Mouse (Mus musculus) midbrain, embryonic 16.5 days (tissue): ENCODE measurements around the gene Pdia5. TPM values are rescaled to one million over a fixed set of nuclear protein-coding genes. Genes with fewer than 3 reads are reported as not detected.
A peak's percentile ranks its signal among the peaks of the same experiment; 100 is the strongest.

ENCODE experiments used
- ATAC-seq: fragments of 200-750 bp; cut with Nextera tagmentation; 2 replicates; pipeline ENCODE4 v1.8.0; 2017; ENCODE audit warnings: moderate TSS enrichment
- H3K27ac ChIP-seq: fragments of 300-500 bp; sonication (generic); 2 replicates; pipeline ENCODE4 v1.5.1; 2014; ENCODE audit warnings: mild to moderate bottlenecking, low read length, mixed read lengths
- H3K27me3 ChIP-seq: fragments of 300-500 bp; sonication (generic); 2 replicates; pipeline ENCODE4 v1.6.1; 2014; ENCODE audit warnings: low read depth, low read length, mixed read lengths; ENCODE audit not compliant: control insufficient read depth, insufficient read depth
- H3K36me3 ChIP-seq: fragments of 300-500 bp; sonication (generic); 2 replicates; pipeline ENCODE4 v1.6.1; 2014; ENCODE audit warnings: mild to moderate bottlenecking, low read length, moderate library complexity, mixed read lengths; ENCODE audit not compliant: control insufficient read depth, insufficient read depth
- H3K4me1 ChIP-seq: fragments of 300-500 bp; sonication (generic); 2 replicates; pipeline ENCODE4 v1.6.1; 2014; ENCODE audit warnings: mild to moderate bottlenecking, low read length, mixed read lengths; ENCODE audit not compliant: control insufficient read depth, insufficient read depth
- H3K4me2 ChIP-seq: fragments of 300-500 bp; sonication (generic); 2 replicates; pipeline ENCODE4 v1.6.1; 2014; ENCODE audit warnings: mild to moderate bottlenecking, low read length, mixed read lengths
- H3K4me3 ChIP-seq: fragments of 300-500 bp; sonication (generic); 2 replicates; pipeline ENCODE4 v1.5.1; 2014; ENCODE audit warnings: low read depth, mild to moderate bottlenecking, low read length, moderate library complexity, mixed read lengths
- H3K9ac ChIP-seq: fragments of 300-500 bp; sonication (generic); 2 replicates; pipeline ENCODE4 v1.6.1; 2014; ENCODE audit warnings: low read depth, low read length, mixed read lengths
- H3K9me3 ChIP-seq: fragments of 300-500 bp; sonication (generic); replicated peaks from 2 replicates; pipeline ENCODE4 v1.6.1; 2014; ENCODE audit warnings: mild to moderate bottlenecking, low read length, mixed read lengths; ENCODE audit not compliant: control insufficient read depth, poor library complexity, severe bottlenecking
- WGBS: fragments of 180-500 bp; shearing (Covaris S2); extraction: QIAGEN DNeasy Blood & Tissue Kit; methylation state at CpG from one replicate; pipeline ENCODE4 v1.1.7; 2014; 5-methylcytosine and 5-hydroxymethylcytosine counted together
- polyA plus RNA-seq: library from polyadenylated mRNA; unstranded; fragments of >200 nt; fragmentation: Nextera tagmentation; extraction: Ambion mirVana; gene quantifications from 2 replicates; pipeline ENCODE4 v1.2.1, GENCODE M21; 2015

Gene Pdia5
- polyA plus RNA-seq, 1 experiment from 2014 or later = 12.0 TPM

- Histone ChIP-seq H3K36me3 (no peaks in the 10 kb centered on the region), H3K4me1 (no peaks in the 10 kb centered on the region), H3K4me2 (no peak overlapping the region), H3K4me3 (no peak overlapping the region), H3K27me3 (no peaks in the 10 kb centered on the region), H3K27ac (no peak overlapping the region), H3K9me3 (no peaks in the 10 kb centered on the region), H3K9ac (no peak overlapping the region)
- WGBS = 34% methylated on average over 5 of the region's 5 CpGs
- ATAC-seq = no peak
Observed at GRCm38 (mm10) chr16:35404864-35405263, 85.8 kb downstream of the Pdia5 start.

GRCm38 (mm10) chr16:35403891-35404290 lies 86.8 kb downstream of the Pdia5 start:
- Histone ChIP-seq H3K4me1 (no peaks in the 10 kb centered on the region), H3K4me2 (no peak overlapping the region), H3K9ac (no peak overlapping the region), H3K9me3 (no peaks in the 10 kb centered on the region), H3K36me3 (no peaks in the 10 kb centered on the region), H3K27ac (no peak overlapping the region), H3K4me3 (no peak overlapping the region), H3K27me3 (no peaks in the 10 kb centered on the region)
- 90% methylated on average over 8 of the region's 8 CpGs for WGBS
- no peak for ATAC-seq

GRCm38 (mm10) chr16:35403356-35403755 lies 87.3 kb downstream of the Pdia5 start:
- Histone ChIP-seq H3K9ac (no peak overlapping the region), H3K27me3 (no peaks in the 10 kb centered on the region), H3K4me1 (no peaks in the 10 kb centered on the region), H3K9me3 (no peaks in the 10 kb centered on the region), H3K4me3 (no peak overlapping the region), H3K27ac (no peak overlapping the region), H3K4me2 (no peak overlapping the region), H3K36me3 (no peaks in the 10 kb centered on the region)
- no peak for ATAC-seq
- 93% methylated on average over 9 of the region's 9 CpGs for WGBS

GRCm38 (mm10) chr16:35392813-35393212 lies 97.9 kb downstream of the Pdia5 start:
- no peak overlapping the region for H3K4me2 ChIP-seq
- H3K9me3 ChIP-seq = no peaks in the 10 kb centered on the region
- H3K4me3 ChIP-seq = no peak overlapping the region
- H3K27me3 ChIP-seq = no peaks in the 10 kb centered on the region
- 86% methylated on average over 8 of the region's 8 CpGs for WGBS
- no peaks in the 10 kb centered on the region; the same call in 1 of the 2 replicates for H3K36me3 ChIP-seq
- H3K4me1 ChIP-seq = no peaks in the 10 kb centered on the region
- no peak overlapping the region for H3K9ac ChIP-seq
- H3K27ac ChIP-seq = no peak overlapping the region
- no peak for ATAC-seq

- no peak overlapping the region for H3K27ac ChIP-seq
- H3K4me3 ChIP-seq = no peak overlapping the region
- WGBS = 83% methylated on average over 3 of the region's 3 CpGs
- no peak for ATAC-seq
- H3K9ac ChIP-seq = no peak overlapping the region
- H3K4me1 ChIP-seq = no peaks in the 10 kb centered on the region
- 0 out of 2 replicates have a peak, but pooled peaks cover 3% of the 10 kb centered on the region for H3K9me3 ChIP-seq
- H3K4me2 ChIP-seq = no peak overlapping the region
- no peaks in the 10 kb centered on the region for H3K27me3 ChIP-seq
- H3K36me3 ChIP-seq = no peaks in the 10 kb centered on the region
Observed at GRCm38 (mm10) chr16:35385654-35386053, 105.0 kb downstream of the Pdia5 start.

- Histone ChIP-seq H3K4me1 (no peaks in the 10 kb centered on the region), H3K27ac (no peak overlapping the region), H3K27me3 (no peaks in the 10 kb centered on the region), H3K9me3 (no peaks in the 10 kb centered on the region), H3K4me3 (no peak overlapping the region), H3K36me3 (no peaks in the 10 kb centered on the region), H3K9ac (no peak overlapping the region), H3K4me2 (no peak overlapping the region)
- 82% methylated on average over 9 of the region's 9 CpGs for WGBS
- no peak for ATAC-seq
Observed at GRCm38 (mm10) chr16:35380048-35380447, 110.6 kb downstream of the Pdia5 start.

GRCm38 (mm10) chr16:35379344-35379743 lies 111.3 kb downstream of the Pdia5 start:
- H3K27ac ChIP-seq = no peak overlapping the region
- no peaks in the 10 kb centered on the region for H3K4me1 ChIP-seq
- no peak overlapping the region for H3K9ac ChIP-seq
- no peak overlapping the region for H3K4me3 ChIP-seq
- no peak overlapping the region for H3K4me2 ChIP-seq
- no peaks in the 10 kb centered on the region for H3K9me3 ChIP-seq
- 85% methylated on average over 3 of the region's 3 CpGs for WGBS
- no peaks in the 10 kb centered on the region for H3K36me3 ChIP-seq
- no peaks in the 10 kb centered on the region for H3K27me3 ChIP-seq
- no peak for ATAC-seq

GRCm38 (mm10) chr16:35364063-35364428 lies 126.6 kb downstream of the Pdia5 start:
- no peak for ATAC-seq
- WGBS = 0% methylated on average over 7 of the region's 7 CpGs
- H3K27ac ChIP-seq = peak overlapping the region; percentile 79
- H3K27me3 ChIP-seq = no peaks in the 10 kb centered on the region
- peak overlapping the region; percentile 61 for H3K4me2 ChIP-seq
- peak overlapping the region; percentile 64 for H3K9ac ChIP-seq
- H3K4me1 ChIP-seq = peaks cover 12% of the 10 kb centered on the region
- H3K9me3 ChIP-seq = no peaks in the 10 kb centered on the region
- peak overlapping the region; percentile 71 for H3K4me3 ChIP-seq
- H3K36me3 ChIP-seq = peaks cover 3% of the 10 kb centered on the region

GRCm38 (mm10) chr16:35363150-35364062 lies 127.3 kb downstream of the Pdia5 start, which contains the start of gene Sec22a:
Sec22a (minus strand) TSS chr16:35363918.
- peak within 1 kb of the TSS; percentile 84 for H3K9ac ChIP-seq
- peak within 1 kb of the TSS; percentile 71 for H3K4me3 ChIP-seq
- H3K36me3 ChIP-seq = peaks cover 3% of the 10 kb centered on the region
- peak within 1 kb of the TSS; percentile 82 for H3K4me2 ChIP-seq
- WGBS = under 1% methylated on average over 56 of the region's 67 CpGs
- H3K27ac ChIP-seq = peak within 1 kb of the TSS; percentile 80
- H3K4me1 ChIP-seq = peaks cover 12% of the 10 kb centered on the region
- no peaks in the 10 kb centered on the region for H3K27me3 ChIP-seq
- ATAC-seq = peak; percentile 100
- H3K9me3 ChIP-seq = no peaks in the 10 kb centered on the region
